Mouse (Mus musculus) T-helper 17 cell (primary cell): Measurements from ENCODE around the gene Slc25a13.

ENCODE experiments used
- in situ Hi-C, 2 experiments: fragments of 300-600 bp; cut with MboI, MseI; formaldehyde crosslinking; loops; 1 replicate in 1 of 2; 2 replicates in 1 of 2; pipeline ENCODE4 v1.15.1; 2025; ENCODE audit warnings: high pct_unique_total_duplicates in 2 of 2

Slc25a13 gene

GRCm38 (mm10) chr6:6216507-6217285 lies at the start of gene Slc25a13:
Slc25a13 (minus strand) TSS chr6:6217173.
- in situ Hi-C loops = no loop called here

GRCm38 (mm10) chr6:6265761-6266160 lies 48.8 kb upstream of the Slc25a13 start:
- in situ Hi-C loops = no loop called here

- in situ Hi-C loops = no loop called here
Measured at GRCm38 (mm10) chr6:6263293-6263911, 46.4 kb upstream of the Slc25a13 start.

- in situ Hi-C loops = no loop called here
Measured at GRCm38 (mm10) chr6:6260917-6261316, 43.9 kb upstream of the Slc25a13 start.

- in situ Hi-C loops = no loop called here
Measured at GRCm38 (mm10) chr6:6248500-6248899, 31.5 kb upstream of the Slc25a13 start.

GRCm38 (mm10) chr6:6243828-6244227 lies 26.9 kb upstream of the Slc25a13 start:
- in situ Hi-C loops = no loop called here

- in situ Hi-C loops = no loop called here
Measured at GRCm38 (mm10) chr6:6242114-6242513, 25.1 kb upstream of the Slc25a13 start.

GRCm38 (mm10) chr6:6236788-6237298 lies 19.9 kb upstream of the Slc25a13 start:
- in situ Hi-C loops = no loop called here

GRCm38 (mm10) chr6:6230262-6230661 lies 13.3 kb upstream of the Slc25a13 start:
- in situ Hi-C loops = no loop called here

GRCm38 (mm10) chr6:6222721-6223120 lies 5.7 kb upstream of the Slc25a13 start:
- in situ Hi-C loops = no loop called here

- in situ Hi-C loops = no loop called here
Measured at GRCm38 (mm10) chr6:6220574-6220973, 3.6 kb upstream of the Slc25a13 start.

- in situ Hi-C loops = no loop called here
Measured at GRCm38 (mm10) chr6:6219661-6220370, 2.8 kb upstream of the Slc25a13 start.

GRCm38 (mm10) chr6:6217286-6217625 lies 283 bp upstream of the Slc25a13 start:
- in situ Hi-C loops = no loop called here

- in situ Hi-C loops = no loop called here
Measured at GRCm38 (mm10) chr6:6216120-6216506, 860 bp downstream of the Slc25a13 start.

- in situ Hi-C loops = no loop called here
Measured at GRCm38 (mm10) chr6:6212360-6213310, 4.3 kb downstream of the Slc25a13 start.

GRCm38 (mm10) chr6:6211958-6212357 lies 5.0 kb downstream of the Slc25a13 start:
- in situ Hi-C loops = no loop called here

GRCm38 (mm10) chr6:6210637-6211036 lies 6.3 kb downstream of the Slc25a13 start:
- in situ Hi-C loops = no loop called here

- in situ Hi-C loops = no loop called here
Measured at GRCm38 (mm10) chr6:6208351-6209059, 8.5 kb downstream of the Slc25a13 start.

GRCm38 (mm10) chr6:6207836-6208235 lies 9.1 kb downstream of the Slc25a13 start:
- in situ Hi-C loops = no loop called here

- in situ Hi-C loops = no loop called here
Measured at GRCm38 (mm10) chr6:6207395-6207794, 9.6 kb downstream of the Slc25a13 start.
